Mouse (Mus musculus) spleen, adult 2 months (tissue): ENCODE results near the gene Olfr56. TPM values are rescaled to one million over a fixed set of nuclear protein-coding genes. Genes with fewer than 3 reads are reported as not detected.

ENCODE experiments used
- DNase-seq, 2 experiments: peaks; one replicate each; pipeline versions ENCODE4 v3.0.0 to v3.0.0-alpha.2; 2012 to 2021; ENCODE audit warnings: low spot score in 2 of 2, low read depth in 1 of 2
- H3K27ac ChIP-seq: fragments of 200-500 bp; 2 replicates; pipeline ENCODE4 v1.5.1; 2012; ENCODE audit warnings: low read length, inconsistent platforms; ENCODE audit not compliant: insufficient read depth
- H3K27me3 ChIP-seq: fragments of 200-500 bp; 2 replicates; pipeline ENCODE4 v1.6.1; 2012; ENCODE audit warnings: mild to moderate bottlenecking, moderate library complexity, low read length, inconsistent platforms; ENCODE audit not compliant: control insufficient read depth, insufficient read depth
- H3K36me3 ChIP-seq: fragments of 200-500 bp; 2 replicates; pipeline ENCODE4 v1.6.1; 2012; ENCODE audit warnings: mild to moderate bottlenecking, low read length, inconsistent platforms; ENCODE audit not compliant: control insufficient read depth, insufficient read depth
- H3K4me1 ChIP-seq: fragments of 200-500 bp; 2 replicates; pipeline ENCODE4 v1.6.1; 2011; ENCODE audit warnings: inconsistent platforms; ENCODE audit not compliant: control insufficient read depth, insufficient read depth, insufficient read length
- H3K4me3 ChIP-seq: fragments of 200-500 bp; 2 replicates; pipeline ENCODE4 v1.5.1; 2011; ENCODE audit warnings: mild to moderate bottlenecking, inconsistent platforms; ENCODE audit not compliant: insufficient read depth, insufficient read length; ENCODE audit errors: extremely low read depth
- CTCF ChIP-seq: fragments of 200-500 bp; IDR thresholded peaks from 2 replicates; pipeline ENCODE4 v1.5.1; 2011; ENCODE audit warnings: mild to moderate bottlenecking, inconsistent platforms; ENCODE audit not compliant: insufficient read depth, insufficient read length, insufficient replicate concordance; ENCODE audit errors: extremely low read depth
- POLR2A ChIP-seq: fragments of 200-500 bp; IDR thresholded peaks from 2 replicates; pipeline ENCODE4 v1.6.1; 2011; ENCODE audit warnings: low read depth, low read length, inconsistent platforms
- WGBS: fragments of 180-500 bp; shearing (Covaris S2); methylation state at CpG from one replicate; pipeline ENCODE4 v1.1.7; 2018; 5-methylcytosine and 5-hydroxymethylcytosine counted together
- polyA plus RNA-seq: library from polyadenylated mRNA; depleted of rRNA; stranded (reverse); fragments of >200 nt; gene quantifications from 2 replicates; pipeline ENCODE4 v1.2.3, GENCODE M21; 2012

Gene Olfr56
- polyA plus RNA-seq, 1 experiment = 0.05 TPM

GRCm38 (mm10) chr11:49084875-49085274 lies 106.2 kb downstream of the Olfr56 start:
- Histone ChIP-seq H3K4me1 (peaks cover 36% of the 10 kb centered on the region), H3K36me3 (no peaks in the 10 kb centered on the region), H3K27me3 (no peaks in the 10 kb centered on the region), H3K27ac (peak overlapping the region; percentile 67), H3K4me3 (no peak overlapping the region)
- WGBS = 3% methylated on average over 3 of the region's 3 CpGs
- DNase-seq = peak; percentile 50 to 55
- TF ChIP-seq CTCF = peak; percentile 45; the same call in 1 of the 2 replicates
- TF ChIP-seq POLR2A = no peak

- peak overlapping the region; percentile 91 for H3K27ac ChIP-seq
- no peak for TF ChIP-seq CTCF
- TF ChIP-seq POLR2A = no peak; the same call in 1 of the 2 replicates
- WGBS = 2% methylated on average over 6 of the region's 6 CpGs
- no peak for DNase-seq
- H3K36me3 ChIP-seq = peaks cover 2% of the 10 kb centered on the region; the same call in 1 of the 2 replicates
- peaks cover 33% of the 10 kb centered on the region for H3K4me1 ChIP-seq
- peak overlapping the region; percentile 80 for H3K4me3 ChIP-seq
- no peaks in the 10 kb centered on the region for H3K27me3 ChIP-seq
Observed at GRCm38 (mm10) chr11:49086858-49087361, 108.2 kb downstream of the Olfr56 start.

GRCm38 (mm10) chr11:49087830-49088616 lies 109.3 kb downstream of the Olfr56 start:
- TF ChIP-seq POLR2A (0 out of 2 replicates have a peak, but pooled peaks have one; percentile 4), CTCF (no peak)
- peaks cover 2% of the 10 kb centered on the region; the same call in 1 of the 2 replicates for H3K36me3 ChIP-seq
- peaks cover 33% of the 10 kb centered on the region for H3K4me1 ChIP-seq
- peak in 1 of 2 experiments; percentile 65 for DNase-seq
- WGBS = 2% methylated on average over 22 of the region's 22 CpGs
- H3K27ac ChIP-seq = peak overlapping the region; percentile 94
- peak overlapping the region; percentile 73 for H3K4me3 ChIP-seq
- H3K27me3 ChIP-seq = no peaks in the 10 kb centered on the region

GRCm38 (mm10) chr11:49088990-49089652 lies 110.4 kb downstream of the Olfr56 start:
- peak overlapping the region; percentile 38; the same call in 1 of the 2 replicates for H3K27ac ChIP-seq
- WGBS = 75% methylated on average over 5 of the region's 5 CpGs

GRCm38 (mm10) chr11:49089735-49090507 lies 111.2 kb downstream of the Olfr56 start:
- no peaks in the 10 kb centered on the region for H3K27me3 ChIP-seq
- peaks cover 2% of the 10 kb centered on the region; the same call in 1 of the 2 replicates for H3K36me3 ChIP-seq
- peaks cover 23% of the 10 kb centered on the region for H3K4me1 ChIP-seq
- no peak overlapping the region for H3K4me3 ChIP-seq
- no peak for TF ChIP-seq CTCF
- no peak for TF ChIP-seq POLR2A
- DNase-seq = no peak
- 63% methylated on average over 3 of the region's 3 CpGs for WGBS
- peak overlapping the region; percentile 20; the same call in 1 of the 2 replicates for H3K27ac ChIP-seq

More at GRCm38 (mm10) chr11:49088990-49089652, 110.4 kb downstream of the Olfr56 start:
- DNase-seq = no peak
- Histone ChIP-seq H3K4me1 (peaks cover 26% of the 10 kb centered on the region), H3K36me3 (peaks cover 2% of the 10 kb centered on the region; the same call in 1 of the 2 replicates), H3K27me3 (no peaks in the 10 kb centered on the region), H3K4me3 (peak overlapping the region; percentile 73; the same call in 1 of the 2 replicates)
- TF ChIP-seq CTCF (no peak), POLR2A (no peak)

- WGBS = 65% methylated on average over 5 of the region's 5 CpGs
- peaks cover 19% of the 10 kb centered on the region for H3K4me1 ChIP-seq
- H3K27me3 ChIP-seq = no peaks in the 10 kb centered on the region
- no peak overlapping the region for H3K4me3 ChIP-seq
- DNase-seq = no peak
- no peak for TF ChIP-seq POLR2A
- no peak for TF ChIP-seq CTCF
- peaks cover 5% of the 10 kb centered on the region; the same call in 1 of the 2 replicates for H3K36me3 ChIP-seq
- no peak overlapping the region for H3K27ac ChIP-seq
Observed at GRCm38 (mm10) chr11:49090551-49090950, 111.9 kb downstream of the Olfr56 start.
